Comparison of ENCODE assay signal across 8 mouse cellular contexts in the genomic region with DNA sequence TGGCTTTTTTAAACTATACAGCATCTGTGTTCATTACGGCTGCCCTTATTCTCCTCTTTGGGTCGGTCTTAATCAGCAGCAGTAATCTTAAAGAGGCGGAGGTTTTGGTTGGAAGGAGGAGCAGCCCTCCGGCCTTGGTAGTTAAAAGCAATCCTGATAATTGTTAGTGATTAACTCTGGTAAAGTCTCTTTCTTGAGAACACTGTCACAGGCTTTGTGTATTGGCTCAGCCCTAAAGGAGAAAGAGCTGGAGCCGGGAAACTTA. TPM values are rescaled to one million over a fixed set of nuclear protein-coding genes. Genes with fewer than 3 reads are reported as not detected.
DNase-seq lines count a peak whose midpoint lies in the region; ATAC-seq and TF ChIP-seq lines count a peak whose summit lies in the region.

No protein-coding gene starts in this region.

- peak overlapping the region; percentile 77 for H3K9ac ChIP-seq in embryonic facial prominence, embryonic 14.5 days (ENCODE audit: low read depth, low read length)
- H3K9ac ChIP-seq in neural tube, embryonic 15.5 days (replicated peaks) = peak overlapping the region; percentile 66

- no peaks in the 10 kb centered on the region for H3K9me3 ChIP-seq in embryonic facial prominence, embryonic 14.5 days (ENCODE audit: control insufficient read depth, low read length)
- H3K9me3 ChIP-seq in limb, embryonic 10.5 days (replicated peaks) = no peaks in the 10 kb centered on the region
- no peaks in the 10 kb centered on the region for H3K9me3 ChIP-seq in neural tube, embryonic 15.5 days (replicated peaks)

- no peak for DNase-seq in layer of hippocampus, adult 2 months (ENCODE audit: low spot score in 2 of 2)
- no peak for DNase-seq in layer of hippocampus, postnatal 10 days (ENCODE audit: low spot score in 2 of 2)
- no peak for DNase-seq in embryonic facial prominence, embryonic 14.5 days (ENCODE audit: low spot score)
- DNase-seq in limb, embryonic 10.5 days (ENCODE audit: low spot score) = no peak
- DNase-seq in cerebellum, adult 11-12 months = no peak
- DNase-seq in spleen, postnatal 4 days (ENCODE audit: low spot score in 2 of 2) = no peak
- no peak for DNase-seq in adrenal gland, postnatal 4 days (ENCODE audit: low spot score in 2 of 2)

- H3K27me3 ChIP-seq in embryonic facial prominence, embryonic 14.5 days (replicated peaks; ENCODE audit: control insufficient read depth, insufficient read depth, low read length) = no peaks in the 10 kb centered on the region
- H3K27me3 ChIP-seq in limb, embryonic 10.5 days (ENCODE audit: low read depth, poor library complexity, severe bottlenecking) = no peaks in the 10 kb centered on the region
- H3K27me3 ChIP-seq in neural tube, embryonic 15.5 days (replicated peaks) = no peaks in the 10 kb centered on the region

- peaks cover 14% of the 10 kb centered on the region; the same call in 1 of the 2 replicates for H3K4me1 ChIP-seq in embryonic facial prominence, embryonic 14.5 days (ENCODE audit: control insufficient read depth, insufficient read depth, low read length)
- peaks cover 34% of the 10 kb centered on the region for H3K4me1 ChIP-seq in limb, embryonic 10.5 days
- peaks cover 69% of the 10 kb centered on the region for H3K4me1 ChIP-seq in neural tube, embryonic 15.5 days

- no peaks in the 10 kb centered on the region for H3K36me3 ChIP-seq in embryonic facial prominence, embryonic 14.5 days (ENCODE audit: control insufficient read depth, insufficient read depth, low read length)
- peaks cover 7% of the 10 kb centered on the region; the same call in 1 of the 2 replicates for H3K36me3 ChIP-seq in limb, embryonic 10.5 days
- no peaks in the 10 kb centered on the region for H3K36me3 ChIP-seq in neural tube, embryonic 15.5 days

- peak overlapping the region; percentile 83 for H3K4me3 ChIP-seq in layer of hippocampus, adult 2 months
- H3K4me3 ChIP-seq in embryonic facial prominence, embryonic 14.5 days (ENCODE audit: low read depth, low read length) = peak overlapping the region; percentile 64
- peak overlapping the region; percentile 79 for H3K4me3 ChIP-seq in limb, embryonic 10.5 days
- H3K4me3 ChIP-seq in neural tube, embryonic 15.5 days (replicated peaks) = peak overlapping the region; percentile 67

- H3K27ac ChIP-seq in layer of hippocampus, adult 2 months = peak overlapping the region; percentile 89
- peak overlapping the region; percentile 64; the same call in 1 of the 2 replicates for H3K27ac ChIP-seq in embryonic facial prominence, embryonic 14.5 days (replicated peaks; ENCODE audit: low read depth, low read length)
- H3K27ac ChIP-seq in limb, embryonic 10.5 days = peak overlapping the region; percentile 96
- peak overlapping the region; percentile 89 for H3K27ac ChIP-seq in neural tube, embryonic 15.5 days (replicated peaks)

- WGBS in embryonic facial prominence, embryonic 14.5 days = 3% methylated on average over 5 of the region's 5 CpGs
- WGBS in limb, embryonic 10.5 days = 13% methylated on average over 5 of the region's 5 CpGs
- 4% methylated on average over 5 of the region's 5 CpGs for WGBS in neural tube, embryonic 15.5 days

- ATAC-seq in embryonic facial prominence, embryonic 14.5 days (ENCODE audit: low read depth) = no peak
- ATAC-seq in neural tube, embryonic 15.5 days (ENCODE audit: low FRiP score) = no peak

- H3K4me2 ChIP-seq in embryonic facial prominence, embryonic 14.5 days (ENCODE audit: low read depth, low read length) = peak overlapping the region; percentile 57
- peak overlapping the region; percentile 76 for H3K4me2 ChIP-seq in neural tube, embryonic 15.5 days

- TF ChIP-seq CTCF in layer of hippocampus, adult 2 months (conservative IDR thresholded peaks at IDR 0.05) = no peak

RNA-seq across cellular contexts. Expression of gene Fam222b, which starts 21.6 kb away (rescaled TPM):
- total RNA-seq in layer of hippocampus, adult 2 months (2021) = 10 to 100 TPM; 29.5 to 30.3 TPM
- 10 to 100 TPM; 24.3 to 27.0 TPM for total RNA-seq in layer of hippocampus, postnatal 10 days (2021)
- 15.9 and 16.3 TPM in 2 replicates for polyA plus RNA-seq in embryonic facial prominence, embryonic 14.5 days (2014; fragmentation: Nextera tagmentation; extraction: Ambion mirVana)
- polyA plus RNA-seq in limb, embryonic 10.5 days (2016; fragmentation: Nextera tagmentation; extraction: Ambion mirVana) = 22.7 and 24.2 TPM in 2 replicates
- 22.2 and 24.2 TPM in 2 replicates for polyA plus RNA-seq in neural tube, embryonic 15.5 days (2015; fragmentation: Nextera tagmentation; extraction: Ambion mirVana)
- total RNA-seq in adrenal gland, postnatal 4 days (2021) = 10 to 100 TPM; 20.3 to 22.1 TPM

RNA-seq across cellular contexts. Expression of gene Eral1, which starts 35.9 kb away (rescaled TPM):
- total RNA-seq in layer of hippocampus, adult 2 months (2021) = 10 to 100 TPM; 19.5 to 20.1 TPM
- 10 to 100 TPM; 19.0 to 20.1 TPM for total RNA-seq in layer of hippocampus, postnatal 10 days (2021)
- polyA plus RNA-seq in embryonic facial prominence, embryonic 14.5 days (2014; fragmentation: Nextera tagmentation; extraction: Ambion mirVana) = 30.9 and 32.4 TPM in 2 replicates
- polyA plus RNA-seq in limb, embryonic 10.5 days (2016; fragmentation: Nextera tagmentation; extraction: Ambion mirVana) = 43.4 and 45.4 TPM in 2 replicates
- polyA plus RNA-seq in neural tube, embryonic 15.5 days (2015; fragmentation: Nextera tagmentation; extraction: Ambion mirVana) = 30.1 and 30.9 TPM in 2 replicates
- total RNA-seq in adrenal gland, postnatal 4 days (2021) = 10 to 100 TPM; 32.1 to 32.9 TPM

RNA-seq across cellular contexts. Expression of gene Traf4, which starts 49.3 kb away (rescaled TPM):
- total RNA-seq in layer of hippocampus, adult 2 months (2021) = 10 to 100 TPM; 11.1 to 13.3 TPM
- total RNA-seq in layer of hippocampus, postnatal 10 days (2021) = 10 to 100 TPM; 47.8 to 48.9 TPM
- 52.4 and 60.8 TPM in 2 replicates for polyA plus RNA-seq in embryonic facial prominence, embryonic 14.5 days (2014; fragmentation: Nextera tagmentation; extraction: Ambion mirVana)
- 178 and 181 TPM in 2 replicates for polyA plus RNA-seq in limb, embryonic 10.5 days (2016; fragmentation: Nextera tagmentation; extraction: Ambion mirVana)
- 82.1 and 85.4 TPM in 2 replicates for polyA plus RNA-seq in neural tube, embryonic 15.5 days (2015; fragmentation: Nextera tagmentation; extraction: Ambion mirVana)
- 10 to 100 TPM; 42.7 to 46.5 TPM for total RNA-seq in adrenal gland, postnatal 4 days (2021)
